Mouse (Mus musculus) lung, postnatal 14 days (tissue): ENCODE results near the gene Sult2b1.

ENCODE experiments used
- DNase-seq: peaks from one replicate; pipeline ENCODE4 v3.0.0; 2021

The Sult2b1 gene

GRCm38 (mm10) chr7:45723781-45724180, 60.7 kb downstream of the Sult2b1 start:
- DNase-seq = no peak

- DNase-seq = no peak
Observed at GRCm38 (mm10) chr7:45723301-45723700, 61.2 kb downstream of the Sult2b1 start.

GRCm38 (mm10) chr7:45722348-45722713, 62.1 kb downstream of the Sult2b1 start:
- DNase-seq = no peak

DNA sequence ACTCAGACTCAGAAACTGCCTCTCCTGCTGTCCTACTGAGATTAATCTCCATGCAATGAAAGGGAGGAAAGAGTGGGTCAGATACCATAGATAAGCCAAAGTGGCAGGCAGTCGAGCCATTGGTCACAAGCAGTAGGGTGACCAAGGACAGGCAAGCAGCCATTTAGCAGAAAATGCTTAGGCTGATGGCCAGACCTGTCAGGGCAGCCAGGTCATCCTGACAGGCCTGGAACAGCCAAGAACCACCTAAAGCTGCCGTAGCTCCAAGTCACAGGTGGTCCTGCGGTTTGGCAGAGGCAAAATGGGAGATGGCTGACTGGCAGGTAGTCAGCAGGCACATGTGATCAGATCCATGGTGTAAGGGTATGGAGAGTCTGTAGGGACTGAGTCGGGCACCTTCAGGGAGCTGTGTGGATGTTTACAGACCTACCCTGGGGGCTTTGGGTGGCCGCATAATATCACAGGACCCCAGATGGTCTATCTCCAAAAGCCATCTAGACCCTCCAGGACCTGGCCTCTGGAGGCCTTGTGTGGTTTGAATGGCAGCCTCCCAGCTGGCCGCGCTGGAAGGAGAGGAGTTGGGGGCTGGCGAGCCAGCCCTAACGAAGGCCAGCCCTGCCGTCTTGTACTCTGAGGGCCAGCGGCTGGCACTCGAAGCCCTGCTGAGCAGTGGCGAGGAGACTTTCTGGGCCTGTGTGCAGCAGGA, 62.7 kb downstream of the Sult2b1 start:
- no peak for DNase-seq

- DNase-seq = no peak
Observed at GRCm38 (mm10) chr7:45721234-45721571, 63.3 kb downstream of the Sult2b1 start.

DNA sequence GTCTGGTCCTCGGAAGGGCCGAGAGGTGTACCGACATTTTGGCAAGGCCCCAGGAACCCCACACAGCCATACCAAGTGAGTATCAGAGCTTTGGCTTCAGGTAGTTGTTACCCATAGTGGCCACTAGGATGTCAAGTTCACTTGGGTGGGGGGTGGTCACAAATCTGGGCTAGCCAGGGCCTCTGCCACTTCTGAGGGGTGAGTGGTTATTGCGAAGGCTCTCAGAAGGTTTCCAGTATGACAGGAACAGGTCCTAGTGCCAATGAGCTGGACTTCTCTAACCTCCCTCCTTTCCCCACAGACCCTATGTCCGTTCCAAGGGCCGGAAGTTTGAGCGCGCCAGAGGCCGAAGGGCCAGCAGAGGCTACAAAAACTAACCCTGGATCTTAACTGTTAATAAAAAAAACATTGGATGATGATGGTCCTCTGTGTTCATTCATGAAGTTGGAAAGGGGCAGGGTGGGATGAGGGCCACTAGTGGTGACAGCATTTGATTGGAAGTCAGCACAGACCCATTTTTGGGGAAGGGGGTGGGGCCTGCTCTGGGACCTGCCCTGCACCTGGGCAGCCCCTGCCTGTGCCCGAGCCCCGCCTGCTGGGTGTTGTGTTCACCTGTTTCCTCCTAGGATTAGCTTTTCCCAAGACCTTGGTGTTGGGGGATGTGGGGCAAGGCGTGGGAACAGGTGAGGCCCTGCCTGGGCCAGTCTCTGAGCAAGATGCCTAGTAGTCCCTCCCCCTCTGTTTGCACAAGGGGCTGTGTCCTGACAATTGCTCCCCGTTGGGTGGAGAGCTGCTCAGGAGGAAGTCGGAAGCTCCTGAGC, 63.8 kb downstream of the Sult2b1 start, which contains the start of gene Fam83e:
Gene Fam83e, plus strand, starts transcription at position 800 of the 821 bp plus-strand sequence.
- DNase-seq = no peak

GRCm38 (mm10) chr7:45719738-45720412, 64.6 kb downstream of the Sult2b1 start:
- no peak for DNase-seq

DNA sequence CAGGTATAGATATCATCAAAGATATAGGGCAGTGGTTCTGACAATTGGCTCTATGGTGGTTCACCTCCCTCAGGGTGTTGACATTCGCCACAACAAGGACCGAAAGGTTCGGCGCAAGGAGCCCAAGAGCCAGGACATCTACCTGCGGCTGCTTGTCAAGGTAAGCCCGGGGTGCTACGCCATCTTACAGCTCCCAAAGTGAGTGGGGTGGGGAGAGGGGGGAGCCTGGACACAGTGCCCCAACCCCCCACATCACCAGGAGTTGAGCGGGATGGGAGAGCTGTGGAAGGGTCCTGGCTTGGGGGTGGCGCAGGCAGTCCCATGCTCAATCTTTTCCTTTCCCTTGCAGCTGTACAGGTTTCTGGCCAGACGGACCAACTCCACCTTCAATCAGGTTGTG, 65.3 kb downstream of the Sult2b1 start:
- no peak for DNase-seq

GRCm38 (mm10) chr7:45718331-45718730, 66.1 kb downstream of the Sult2b1 start:
- no peak for DNase-seq

DNA sequence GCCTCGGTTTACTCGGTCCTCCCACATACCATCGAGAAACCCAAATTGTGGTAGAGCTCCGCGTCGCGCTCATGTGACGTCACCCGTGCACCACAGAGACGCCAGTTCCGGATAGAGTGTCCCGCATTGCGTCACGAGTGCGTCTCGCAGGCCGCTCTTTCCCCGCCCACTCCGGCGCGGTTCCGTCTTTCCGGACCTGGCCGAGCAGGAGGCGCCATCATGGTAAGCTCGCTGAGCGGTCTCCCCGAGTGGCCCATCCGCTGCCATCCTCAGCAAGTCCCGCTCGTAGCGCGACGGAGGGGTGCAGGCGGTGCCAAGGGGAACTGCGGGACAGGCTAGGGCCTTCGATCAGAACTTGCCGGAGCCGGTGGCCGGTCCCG, 66.6 kb downstream of the Sult2b1 start, which contains the start of gene Sphk2:
Gene Sphk2, minus strand, starts transcription at position 85 of the 380 bp plus-strand sequence.
- DNase-seq = peak; percentile 99

GRCm38 (mm10) chr7:45716952-45717917, 67.2 kb downstream of the Sult2b1 start:
- no peak for DNase-seq

- no peak for DNase-seq
Observed at GRCm38 (mm10) chr7:45716460-45716857, 68.0 kb downstream of the Sult2b1 start.

DNA sequence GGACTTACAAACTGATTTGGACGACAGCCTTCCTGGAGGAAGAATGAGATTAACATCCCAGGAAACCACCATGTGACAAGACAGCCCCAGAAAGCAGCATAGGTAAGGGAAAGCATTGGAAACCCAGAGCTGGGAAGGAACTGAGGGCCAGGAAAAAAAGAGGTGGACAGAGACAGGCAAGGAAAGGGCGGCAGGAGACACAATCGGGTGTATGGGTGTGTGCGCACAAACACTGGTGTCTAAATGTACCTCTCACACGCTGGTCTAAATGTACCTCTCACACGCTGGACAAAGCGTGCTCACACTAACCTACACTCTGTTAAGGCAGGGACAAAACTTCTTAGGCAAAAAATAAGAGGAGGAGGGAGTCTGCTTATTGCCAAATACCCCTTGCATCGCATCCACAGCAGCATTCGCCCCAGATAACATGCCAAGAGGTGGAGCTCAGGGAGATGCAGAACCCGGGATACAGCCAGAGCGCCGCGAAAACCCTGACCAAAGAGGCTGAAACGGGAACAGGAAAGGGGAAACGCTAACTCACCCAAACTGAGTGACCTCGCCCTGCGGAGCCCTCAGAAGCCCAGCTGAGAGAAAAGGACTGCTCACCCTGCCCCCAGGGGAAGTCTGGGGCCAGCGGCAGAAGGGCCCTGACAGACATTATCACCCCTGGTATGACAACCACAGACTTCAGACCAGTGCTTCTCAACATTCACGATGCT, 68.6 kb downstream of the Sult2b1 start:
- no peak for DNase-seq

- peak; percentile 98 for DNase-seq
Observed at GRCm38 (mm10) chr7:45715090-45715708, 69.3 kb downstream of the Sult2b1 start, which contains the start of gene Rpl18. Rpl18 (plus strand) TSS chr7:45715457.

GRCm38 (mm10) chr7:45714630-45715089, 69.8 kb downstream of the Sult2b1 start:
- no peak for DNase-seq

- no peak for DNase-seq
Observed at GRCm38 (mm10) chr7:45713881-45714520, 70.5 kb downstream of the Sult2b1 start.

- no peak for DNase-seq
Observed at GRCm38 (mm10) chr7:45713396-45713795, 71.1 kb downstream of the Sult2b1 start.

DNA sequence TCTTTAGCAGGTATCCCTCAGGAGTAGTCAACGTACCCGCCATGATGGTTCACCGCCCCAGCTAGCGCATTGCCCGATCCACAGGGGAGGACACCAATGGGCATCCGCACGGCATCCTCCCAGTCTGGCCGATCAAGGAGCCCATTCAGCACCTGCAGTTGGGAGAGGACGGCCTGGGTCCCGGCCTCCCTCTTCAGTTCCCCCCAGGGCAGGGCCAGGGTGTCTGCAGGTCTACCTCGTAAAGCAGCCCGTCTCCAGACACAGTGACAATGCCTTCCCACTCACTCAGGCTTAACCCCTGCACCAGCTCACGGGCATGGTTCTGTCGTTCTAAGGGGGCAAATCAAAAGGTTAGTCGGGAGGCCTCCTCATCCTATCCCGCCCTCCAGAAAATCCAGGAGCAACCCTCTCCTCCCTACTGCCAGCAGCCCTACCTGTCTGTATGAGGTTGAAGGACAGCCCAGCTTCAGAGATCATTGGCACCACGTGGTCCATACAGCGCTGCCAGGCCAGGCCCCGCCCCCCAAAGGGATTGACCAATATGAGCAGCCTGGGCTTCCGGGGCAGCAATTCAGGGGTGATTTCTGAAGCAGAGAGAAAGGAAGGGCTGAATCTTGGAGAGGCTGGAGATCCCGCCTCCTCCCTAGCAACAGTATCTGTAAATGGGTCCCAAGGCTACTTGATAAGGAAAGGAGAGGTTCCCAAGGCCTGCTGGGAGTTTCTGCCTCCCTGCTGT, 72.3 kb downstream of the Sult2b1 start:
- peak; percentile 64 for DNase-seq

GRCm38 (mm10) chr7:45711316-45712021, 73.0 kb downstream of the Sult2b1 start:
- DNase-seq = no peak
